Mouse (Mus musculus) layer of hippocampus, adult 18-20 months (tissue): ENCODE results near the gene Nap1l1. TPM values are rescaled to one million over a fixed set of nuclear protein-coding genes. Genes with fewer than 3 reads are reported as not detected.
"Not testable (repeated sequence)": the region's sequence is repeated elsewhere in the genome, so short reads cannot be mapped to it uniquely, and the experiment has no call there.

Experiments
- DNase-seq, 2 experiments: peaks; one replicate each; pipeline ENCODE4 v3.0.0; 2022; ENCODE audit warnings: low spot score in 2 of 2
- total RNA-seq, 2 experiments: library from RNA; stranded (reverse); gene quantifications; 2 replicates each; pipeline ENCODE4 v1.2.3; 2021

The Nap1l1 gene
- total RNA-seq, 2 experiments from 2014 or later = 154 to 161 TPM

GRCm38 (mm10) chr10:111476989-111477510, 4.0 kb downstream of the Nap1l1 start:
- DNase-seq = no peak

GRCm38 (mm10) chr10:111479599-111479998, 6.6 kb downstream of the Nap1l1 start:
- no peak for DNase-seq

GRCm38 (mm10) chr10:111482654-111483053, 9.6 kb downstream of the Nap1l1 start:
- DNase-seq = no peak

- DNase-seq = no peak
Measured at GRCm38 (mm10) chr10:111484079-111484478, 11.1 kb downstream of the Nap1l1 start.

GRCm38 (mm10) chr10:111488793-111489192, 15.8 kb downstream of the Nap1l1 start:
- no peak for DNase-seq

- not testable (repeated sequence) for DNase-seq
Measured at GRCm38 (mm10) chr10:111490079-111490478, 17.1 kb downstream of the Nap1l1 start.

- no peak for DNase-seq
Measured at GRCm38 (mm10) chr10:111495888-111496287, 22.9 kb downstream of the Nap1l1 start.

GRCm38 (mm10) chr10:111499892-111500291, 26.9 kb downstream of the Nap1l1 start:
- DNase-seq = no peak

GRCm38 (mm10) chr10:111503071-111503470, 30.0 kb downstream of the Nap1l1 start:
- DNase-seq = peak; percentile 52 to 89

GRCm38 (mm10) chr10:111503716-111504115, 30.7 kb downstream of the Nap1l1 start:
- DNase-seq = no peak

GRCm38 (mm10) chr10:111504606-111505005, 31.6 kb downstream of the Nap1l1 start:
- no peak for DNase-seq

- no peak for DNase-seq
Measured at GRCm38 (mm10) chr10:111505406-111505805, 32.4 kb downstream of the Nap1l1 start.

GRCm38 (mm10) chr10:111506101-111506925, 33.3 kb downstream of the Nap1l1 start, which contains the start of gene Phlda1:
TSS of gene Phlda1 (plus strand) at chr10:111506286.
- peak; percentile 90 to 95 for DNase-seq

- peak in 1 of 2 experiments; percentile 53 for DNase-seq
Measured at GRCm38 (mm10) chr10:111506926-111507459, 34.0 kb downstream of the Nap1l1 start.

- DNase-seq = peak in 1 of 2 experiments; percentile 44
Measured at GRCm38 (mm10) chr10:111507460-111508211, 34.6 kb downstream of the Nap1l1 start.

- DNase-seq = no peak
Measured at GRCm38 (mm10) chr10:111508324-111509080, 35.5 kb downstream of the Nap1l1 start.

- DNase-seq = no peak
Measured at GRCm38 (mm10) chr10:111509103-111509784, 36.2 kb downstream of the Nap1l1 start.

GRCm38 (mm10) chr10:111509981-111510380, 37.0 kb downstream of the Nap1l1 start:
- DNase-seq = no peak

- no peak for DNase-seq
Measured at GRCm38 (mm10) chr10:111510798-111511197, 37.8 kb downstream of the Nap1l1 start.

GRCm38 (mm10) chr10:111512036-111512568, 39.1 kb downstream of the Nap1l1 start:
- DNase-seq = no peak
